Mouse (Mus musculus): ENCODE measurements around the gene Cflar.

GRCm38 (mm10) chr1:58744645-58745044 lies 33.3 kb downstream of the Cflar start:
- TF ChIP-seq POLR2A (IDR thresholded peaks at IDR 0.05; ENCODE audit: borderline replicate concordance, low read depth, low read length), result no peak
- TF ChIP-seq CTCF (IDR thresholded peaks at IDR 0.05; ENCODE audit: low read depth, low read length), result no peak

Data from bone marrow macrophage, adult 2 months (primary cell).